Mouse (Mus musculus): ENCODE results near the gene Slc30a1. TPM values are rescaled to one million over a fixed set of nuclear protein-coding genes. Genes with fewer than 3 reads are reported as not detected.

The Slc30a1 gene
- total RNA-seq, 2 experiments from 2014 or later = 16.4 to 19.5 TPM

DNA sequence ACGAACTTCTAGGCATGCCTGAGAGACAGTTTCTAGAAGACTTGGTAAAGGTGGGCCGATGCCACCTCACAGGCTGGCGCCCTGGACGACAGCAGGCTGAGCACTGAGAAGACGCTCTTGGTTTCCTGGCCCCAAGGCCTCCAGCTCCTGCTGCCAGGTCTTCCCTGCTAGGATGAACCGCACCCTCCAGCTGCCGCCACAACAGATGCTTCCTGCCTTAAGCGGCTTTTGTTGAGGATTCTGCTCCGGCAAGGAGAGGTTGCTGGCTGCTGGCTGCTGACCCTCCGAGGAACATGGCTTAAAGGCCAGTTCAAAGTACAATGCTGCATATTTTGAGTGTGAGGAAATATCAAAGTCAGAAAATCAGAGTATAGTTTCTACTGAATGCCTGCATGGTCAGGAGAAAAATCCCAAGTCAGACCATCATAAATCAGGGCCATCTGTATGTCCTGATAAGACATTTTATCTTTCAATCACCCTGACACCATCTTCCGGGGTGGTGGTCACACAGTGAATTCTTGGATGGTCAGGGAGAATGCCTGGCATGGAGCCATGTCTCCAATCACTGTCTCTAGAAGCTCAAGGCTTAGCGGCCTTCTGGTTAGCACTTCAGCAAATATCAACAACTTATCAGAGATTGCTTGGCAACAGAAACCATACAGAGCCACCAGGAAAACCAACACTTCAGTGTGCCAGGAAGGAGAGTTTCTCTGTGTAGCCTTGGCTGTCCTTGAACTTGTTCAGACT lies 9.6 kb upstream of the Slc30a1 start:
- DNase-seq = peak; percentile 39 to 77

DNA sequence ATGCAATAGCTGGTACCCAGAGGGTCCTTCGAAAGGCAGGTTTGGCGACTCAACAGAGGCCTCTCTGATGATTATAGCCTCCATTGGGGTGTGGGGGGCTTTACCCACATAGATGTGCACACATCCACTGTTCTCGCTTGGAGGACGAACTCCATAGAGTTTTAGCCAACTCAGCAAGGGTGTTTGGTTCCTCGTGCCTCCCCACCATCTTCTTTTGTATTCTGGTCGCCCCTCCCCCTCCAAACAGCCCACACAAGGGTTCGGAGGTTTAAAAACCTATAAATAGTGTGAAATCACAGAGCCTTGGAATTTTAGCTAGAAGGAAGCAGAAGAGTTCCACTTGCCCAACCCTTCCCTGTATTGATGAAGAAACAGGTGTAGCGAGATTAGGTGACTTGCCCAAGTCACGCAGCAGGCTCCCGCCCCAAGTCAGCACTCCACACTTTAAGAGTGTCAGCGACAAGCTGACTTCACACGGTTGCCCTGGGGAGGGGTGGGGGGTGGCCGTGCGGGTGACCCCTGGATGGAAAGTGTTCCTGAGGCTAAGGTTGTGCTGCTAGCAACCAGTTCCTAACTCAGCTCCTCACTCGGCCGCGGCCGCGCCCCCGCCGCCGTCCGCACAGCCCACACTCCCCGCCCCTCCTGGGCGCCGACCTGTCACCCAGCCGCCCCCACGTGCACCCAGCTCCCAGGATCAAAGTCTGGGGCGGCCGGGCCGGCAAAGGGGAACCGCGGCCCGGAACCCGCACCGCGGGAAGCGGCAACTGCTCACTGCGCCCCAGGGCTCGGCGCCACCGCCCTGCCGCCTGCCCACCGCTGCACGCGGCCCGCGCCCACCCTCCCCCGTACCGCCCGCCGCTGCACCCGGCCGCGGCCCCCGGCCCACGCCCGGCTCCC lies 682 bp upstream of the Slc30a1 start:
- no peak for DNase-seq

DNA sequence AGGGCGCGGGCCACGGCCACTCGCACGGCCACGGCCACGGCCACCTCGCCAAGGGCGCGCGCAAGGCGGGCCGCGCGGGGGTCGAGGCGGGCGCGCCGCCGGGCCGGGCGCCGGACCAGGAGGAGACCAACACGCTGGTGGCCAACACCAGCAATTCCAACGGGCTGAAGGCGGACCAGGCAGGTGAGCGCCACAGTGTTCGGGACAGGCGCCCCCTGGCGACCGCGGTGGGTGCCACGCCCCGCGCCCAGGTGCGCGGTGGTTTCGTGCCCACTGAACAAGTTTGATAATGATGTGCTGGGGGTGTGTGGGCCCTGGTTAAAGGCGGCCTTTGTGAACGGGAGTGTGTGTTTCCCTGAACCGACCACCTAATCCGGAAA lies 854 bp downstream of the Slc30a1 start:
- DNase-seq = peak; percentile 76 to 89

DNA sequence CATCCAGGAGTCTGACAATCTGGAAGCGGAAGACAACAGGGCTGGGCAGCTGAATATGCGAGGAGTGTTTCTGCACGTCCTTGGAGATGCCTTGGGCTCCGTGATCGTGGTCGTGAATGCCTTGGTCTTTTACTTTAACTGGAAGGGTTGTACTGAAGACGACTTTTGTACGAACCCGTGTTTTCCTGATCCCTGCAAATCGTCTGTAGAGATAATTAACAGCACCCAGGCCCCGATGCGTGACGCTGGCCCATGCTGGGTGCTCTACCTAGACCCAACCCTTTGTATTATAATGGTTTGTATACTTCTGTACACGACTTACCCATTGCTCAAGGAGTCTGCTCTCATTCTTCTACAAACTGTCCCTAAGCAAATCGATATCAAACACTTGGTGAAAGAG lies 2.3 kb downstream of the Slc30a1 start:
- no peak for DNase-seq

DNA sequence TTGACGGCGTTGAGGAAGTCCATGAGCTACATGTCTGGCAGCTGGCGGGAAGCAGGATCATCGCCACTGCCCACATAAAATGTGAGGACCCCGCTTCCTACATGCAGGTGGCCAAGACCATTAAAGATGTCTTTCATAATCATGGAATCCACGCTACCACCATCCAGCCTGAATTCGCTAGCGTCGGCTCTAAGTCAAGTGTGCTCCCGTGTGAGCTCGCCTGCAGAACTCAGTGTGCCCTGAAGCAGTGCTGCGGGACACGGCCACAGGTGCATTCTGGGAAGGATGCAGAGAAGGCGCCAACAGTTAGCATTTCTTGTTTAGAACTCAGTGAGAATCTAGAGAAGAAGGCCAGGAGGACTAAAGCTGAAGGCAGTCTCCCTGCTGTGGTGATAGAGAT lies 2.7 kb downstream of the Slc30a1 start:
- no peak for DNase-seq

DNA sequence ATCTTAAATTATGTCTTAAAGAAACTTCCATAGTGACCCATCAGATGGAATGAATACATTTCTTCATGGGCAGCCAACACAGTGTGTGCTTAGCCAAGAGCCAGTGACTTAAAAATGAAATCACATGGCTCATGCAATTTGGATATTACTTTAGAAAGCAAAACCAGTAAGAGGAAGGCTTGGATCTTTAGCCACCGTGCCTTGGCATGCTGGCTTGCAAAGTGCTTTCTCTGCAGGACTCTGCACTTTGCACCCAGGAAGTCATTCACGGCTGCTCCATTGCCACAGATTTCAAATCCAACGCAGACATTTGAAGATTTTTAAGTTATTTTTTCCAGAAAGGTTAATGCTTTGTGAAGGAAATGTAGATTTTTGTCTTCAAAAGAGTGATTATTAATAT lies 4.1 kb downstream of the Slc30a1 start:
- no peak for DNase-seq

DNA sequence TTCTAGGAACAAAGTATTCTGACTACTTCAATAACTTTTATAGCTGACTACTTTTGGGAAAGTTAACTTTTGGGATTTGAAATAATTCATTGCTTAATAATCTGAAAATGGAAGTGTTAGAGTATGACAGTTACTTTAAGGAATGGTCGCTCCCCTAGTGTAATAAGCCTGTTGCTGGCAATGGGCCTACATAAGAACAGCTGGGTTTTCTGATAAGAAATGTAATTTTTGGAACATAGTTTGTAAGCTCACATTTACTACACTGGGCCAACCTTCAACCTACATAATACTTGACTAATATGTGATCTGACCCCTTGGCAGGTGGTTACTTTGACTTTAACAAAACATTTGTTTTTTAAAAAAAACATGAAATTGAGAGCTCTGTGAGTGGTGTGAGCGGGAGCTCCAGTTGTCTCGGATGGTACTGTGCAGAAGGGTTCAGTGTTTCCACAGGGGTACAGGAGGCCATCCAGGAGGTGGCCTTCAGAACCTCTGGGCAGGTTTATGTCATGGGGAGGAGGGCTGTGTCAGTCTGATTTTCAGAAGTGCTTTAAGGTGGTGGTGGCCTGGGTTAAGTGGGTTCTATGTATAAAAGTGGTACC lies 4.6 kb downstream of the Slc30a1 start:
- no peak for DNase-seq

DNA sequence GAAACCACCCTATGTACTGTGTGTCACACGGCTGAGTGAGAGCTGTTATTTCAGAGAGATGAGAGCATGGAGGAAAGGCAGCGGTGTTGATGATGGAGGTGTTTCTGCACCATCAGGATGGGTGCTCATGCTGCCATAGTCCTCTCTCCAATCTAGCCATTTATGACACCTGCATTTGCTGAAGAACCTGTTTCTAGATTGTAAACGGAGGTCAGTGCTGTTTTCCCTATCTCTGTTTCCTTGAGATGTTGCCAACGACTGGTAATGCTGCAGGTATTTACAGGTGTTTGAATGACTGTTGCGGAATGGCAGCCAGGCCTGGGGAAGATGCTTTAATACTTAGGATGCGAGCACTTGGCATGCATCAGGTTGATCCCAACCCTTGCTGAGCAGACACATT lies 8.1 kb downstream of the Slc30a1 start:
- no peak for DNase-seq

DNA sequence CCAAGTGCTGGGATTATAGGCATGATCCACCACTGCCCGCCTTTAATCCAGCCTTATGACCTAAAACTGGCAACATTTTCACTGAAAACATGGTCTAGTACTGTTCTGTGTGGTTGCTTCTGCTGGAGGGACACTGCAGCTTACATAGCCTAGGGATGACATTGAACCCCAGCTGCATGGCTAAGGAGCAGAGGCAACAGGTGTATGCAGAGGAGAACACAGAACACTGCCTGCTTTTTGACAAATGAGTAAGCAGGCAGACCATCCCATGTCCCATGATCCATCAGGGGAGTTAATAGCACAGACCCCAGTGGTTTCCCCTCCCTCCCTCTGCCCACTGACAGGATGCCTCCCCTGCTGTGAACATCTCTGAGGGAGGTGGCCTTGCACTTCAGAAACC lies 9.0 kb downstream of the Slc30a1 start:
- DNase-seq = no peak

DNA sequence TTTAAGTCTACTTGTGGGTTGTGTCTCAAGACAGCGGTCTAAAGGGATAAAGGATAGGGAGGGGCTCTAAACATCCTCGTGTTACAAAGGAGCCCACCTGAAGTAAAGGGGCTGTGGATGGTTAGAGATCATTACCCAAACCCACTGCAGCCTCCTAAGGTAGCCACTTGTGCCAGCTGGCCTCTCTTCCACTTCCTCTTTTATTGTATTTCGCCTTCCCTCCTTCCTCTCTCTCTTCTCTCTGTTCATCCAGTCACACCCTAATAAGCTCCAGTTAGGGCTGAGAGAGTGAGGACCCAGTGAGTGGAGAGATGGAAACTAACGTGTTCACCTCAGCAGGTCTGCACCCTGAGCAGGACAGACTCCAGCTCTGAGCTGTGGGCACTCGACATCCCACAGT lies 10.3 kb downstream of the Slc30a1 start:
- no peak for DNase-seq

DNA sequence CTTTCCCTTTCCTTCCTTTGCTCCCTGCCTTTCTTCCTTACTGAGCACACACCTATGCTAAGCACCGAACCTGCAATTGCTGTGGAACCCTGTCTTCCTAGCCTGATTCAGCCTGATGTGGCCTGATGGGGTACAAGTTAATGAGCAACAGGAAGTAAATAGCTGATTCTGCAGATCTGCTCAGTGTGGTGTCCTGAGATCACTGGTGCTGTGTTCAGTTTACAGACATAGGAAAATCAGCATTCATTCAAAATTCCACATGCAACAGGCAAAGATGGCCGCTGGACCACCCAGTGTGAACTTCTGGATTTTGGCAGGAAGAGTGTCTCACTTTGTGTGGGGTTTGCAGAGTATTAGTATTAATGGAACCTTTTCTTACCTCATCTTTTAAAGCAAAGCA lies 12.8 kb downstream of the Slc30a1 start:
- DNase-seq = no peak

DNA sequence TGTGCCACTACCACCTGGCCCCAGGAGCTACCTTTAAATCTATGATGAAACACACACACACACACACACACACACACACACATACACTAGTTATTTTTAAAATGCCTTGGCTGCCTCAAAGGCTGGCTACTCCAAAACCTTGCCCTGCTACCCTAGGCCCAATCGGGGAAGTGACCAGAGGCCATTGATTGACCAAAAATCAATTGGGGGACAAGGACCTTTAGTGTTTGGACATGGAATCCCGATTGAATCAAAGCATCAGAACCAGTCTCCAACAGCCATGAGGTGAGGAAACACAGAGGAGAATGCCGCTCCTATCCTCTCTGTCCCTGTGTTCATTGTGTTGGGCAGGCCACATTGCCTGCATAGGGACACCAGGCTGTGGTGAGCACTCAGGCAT lies 15.1 kb downstream of the Slc30a1 start:
- no peak for DNase-seq

DNA sequence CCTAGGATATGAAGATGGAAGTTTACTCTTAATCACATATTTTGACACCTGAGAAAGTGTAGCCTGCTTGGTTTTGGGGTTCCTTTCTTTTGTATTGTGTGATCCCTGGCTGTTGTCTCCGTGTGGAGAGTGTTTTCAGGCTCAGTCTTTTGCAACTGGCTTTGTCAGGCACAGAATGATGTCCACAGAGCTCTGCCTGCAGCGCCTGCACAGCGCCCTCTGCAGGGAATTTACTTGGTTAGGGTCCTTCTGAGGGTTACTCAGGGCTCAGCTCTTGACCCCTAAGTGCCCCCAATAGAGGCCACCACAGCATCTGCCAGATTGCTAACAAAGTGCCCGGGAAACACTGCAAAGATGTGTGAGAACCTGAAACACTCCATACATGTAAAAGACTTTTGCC lies 18.9 kb downstream of the Slc30a1 start:
- DNase-seq = no peak

DNA sequence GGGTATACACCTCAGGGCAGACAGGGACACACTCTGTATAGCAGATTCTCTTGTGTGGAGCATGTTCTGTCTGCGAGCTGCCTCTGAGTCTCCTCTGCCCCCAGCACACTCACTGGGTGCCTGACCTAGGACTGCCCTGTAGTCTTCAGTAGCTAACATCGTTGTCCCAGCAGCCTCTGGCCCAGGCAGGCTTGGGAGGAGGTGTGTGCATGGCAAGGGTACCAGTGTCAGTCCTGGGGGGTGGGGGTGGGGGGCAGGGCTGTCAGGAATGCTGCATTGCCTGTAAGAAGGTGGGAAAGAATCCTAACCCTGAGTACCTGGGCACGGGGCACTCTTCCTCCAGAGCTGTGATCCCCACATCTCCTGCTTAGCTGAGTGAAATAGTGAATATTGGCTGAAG lies 20.1 kb downstream of the Slc30a1 start:
- DNase-seq = no peak

DNA sequence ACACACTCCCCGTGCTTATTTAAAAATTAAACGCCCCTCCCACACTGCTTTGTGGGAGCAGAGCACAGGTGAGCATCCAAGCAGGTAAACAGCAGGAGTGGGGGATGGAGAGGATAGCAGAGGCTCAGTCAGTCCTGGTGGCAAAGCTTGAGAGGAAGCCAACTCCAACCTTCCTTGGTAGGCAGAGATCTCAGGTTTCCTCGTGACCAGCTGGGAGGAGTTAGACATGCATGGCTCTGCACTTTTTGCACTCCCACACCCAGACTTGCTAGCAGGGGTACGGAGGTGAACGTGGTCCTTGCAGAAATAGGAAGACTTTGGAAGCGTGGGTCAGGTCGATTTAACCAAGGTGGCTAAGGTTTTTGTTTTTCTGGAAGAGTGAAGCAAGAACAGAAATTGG lies 21.8 kb downstream of the Slc30a1 start:
- no peak for DNase-seq

DNA sequence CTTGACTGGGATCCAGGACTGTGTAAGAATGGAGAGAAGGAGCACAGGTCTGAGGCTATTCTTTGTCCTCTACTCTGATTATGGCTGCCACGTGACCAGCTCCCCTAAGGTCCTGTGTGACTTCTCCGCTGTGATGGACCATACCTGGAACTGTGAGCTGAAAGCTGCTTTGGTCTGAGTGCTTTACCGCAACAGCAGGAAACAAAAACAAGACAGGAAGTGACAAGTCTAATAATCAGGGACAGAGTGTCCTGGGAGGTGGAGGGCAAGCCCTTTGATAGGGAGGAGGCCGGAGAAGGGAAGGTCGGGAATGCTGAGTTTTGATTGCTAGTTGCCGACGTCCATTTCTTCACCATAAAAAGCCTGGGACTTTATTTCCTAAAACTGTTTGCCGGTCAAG lies 22.5 kb downstream of the Slc30a1 start:
- DNase-seq = peak in 1 of 2 experiments; percentile 33

DNA sequence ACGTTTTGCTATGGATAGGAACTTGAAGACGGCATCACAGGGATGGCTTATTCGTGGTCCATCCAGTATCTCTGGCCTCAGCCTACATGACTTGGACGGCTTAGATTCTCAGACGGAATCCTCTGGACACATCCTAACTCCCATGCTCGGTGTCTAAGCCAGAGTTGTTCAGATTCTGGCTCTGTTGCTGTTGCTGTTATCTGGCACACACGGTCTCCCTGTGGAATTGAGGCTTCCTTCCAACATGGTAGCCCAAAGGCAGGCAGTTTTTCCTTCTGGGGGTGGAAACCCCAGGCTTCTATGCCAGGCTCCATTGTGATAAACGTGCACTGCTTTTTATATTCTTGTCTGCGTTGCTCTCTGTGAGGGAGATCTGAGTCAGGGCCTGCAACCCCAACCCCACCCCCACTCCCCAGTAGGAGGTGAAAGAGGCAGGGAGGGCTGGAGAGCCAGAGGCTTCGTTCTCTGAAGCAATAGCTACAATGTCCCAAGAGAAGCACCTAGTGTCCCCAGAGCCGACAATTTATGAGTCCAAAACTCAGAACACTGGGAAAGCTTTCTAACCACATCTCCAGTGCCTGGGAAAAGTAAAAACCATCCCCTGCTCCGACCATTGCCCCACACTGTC lies 23.4 kb downstream of the Slc30a1 start:
- peak; percentile 54 to 56 for DNase-seq

DNA sequence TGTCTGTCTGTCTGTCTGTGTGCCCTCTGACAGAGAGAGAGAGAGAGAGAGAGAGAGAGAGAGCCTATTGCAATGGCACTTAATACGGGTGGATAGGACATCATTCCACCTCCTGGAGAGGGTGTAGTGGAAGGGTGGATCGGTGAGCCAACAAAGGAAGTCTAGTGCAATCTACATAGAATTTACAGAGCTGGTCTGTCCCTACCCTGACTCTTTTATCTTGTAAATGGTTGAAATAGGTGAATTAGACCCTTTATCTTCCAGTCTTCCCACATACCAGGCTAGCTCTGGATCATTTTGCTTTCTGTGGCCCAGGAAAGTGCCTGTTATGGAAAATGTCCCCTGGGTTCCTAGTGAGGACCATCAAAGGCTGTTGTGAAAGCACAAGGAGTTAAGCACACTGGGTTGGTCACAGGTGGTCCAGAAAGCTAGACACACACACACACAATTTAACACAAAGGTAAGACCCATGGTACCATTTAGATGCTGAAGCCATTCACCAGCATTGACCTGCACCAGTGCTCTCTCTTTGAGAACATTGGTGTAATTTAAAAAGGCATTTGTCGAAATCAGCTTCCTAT lies 24.0 kb downstream of the Slc30a1 start:
- DNase-seq = no peak

DNA sequence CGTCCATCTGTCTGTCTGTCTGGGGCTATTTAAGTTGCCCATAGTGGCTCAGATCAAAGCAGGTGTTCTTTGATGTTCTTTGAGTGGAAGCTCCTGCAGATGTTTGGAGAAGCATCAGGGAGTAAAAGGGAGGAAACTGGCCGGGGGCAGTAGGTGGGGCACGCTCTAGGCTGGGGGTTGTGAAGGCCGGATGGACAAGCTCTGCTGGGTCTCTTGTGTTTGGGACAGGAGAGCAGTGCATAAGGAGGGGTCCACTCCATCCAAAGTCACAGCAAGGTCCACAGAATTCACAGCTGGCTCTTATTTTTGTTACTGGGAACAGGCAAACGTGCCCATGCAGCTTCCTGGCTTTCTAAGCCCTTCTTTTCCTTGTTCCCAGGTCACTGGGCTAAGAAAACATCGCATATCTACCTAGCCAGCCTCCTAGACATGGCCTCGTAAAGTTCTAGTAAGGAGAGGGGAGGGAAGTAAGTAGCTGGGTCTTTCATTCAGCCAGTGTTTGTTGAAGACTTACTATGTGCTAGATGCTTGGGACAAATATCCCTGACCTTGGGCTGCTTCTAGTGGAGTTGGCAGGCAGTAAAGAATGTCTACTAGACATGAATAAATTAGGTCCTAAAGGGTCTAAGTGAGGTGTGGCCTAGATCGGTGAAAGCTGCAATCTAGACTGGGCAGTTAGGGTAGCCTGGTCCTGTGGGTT lies 25.9 kb downstream of the Slc30a1 start:
- DNase-seq = no peak

DNA sequence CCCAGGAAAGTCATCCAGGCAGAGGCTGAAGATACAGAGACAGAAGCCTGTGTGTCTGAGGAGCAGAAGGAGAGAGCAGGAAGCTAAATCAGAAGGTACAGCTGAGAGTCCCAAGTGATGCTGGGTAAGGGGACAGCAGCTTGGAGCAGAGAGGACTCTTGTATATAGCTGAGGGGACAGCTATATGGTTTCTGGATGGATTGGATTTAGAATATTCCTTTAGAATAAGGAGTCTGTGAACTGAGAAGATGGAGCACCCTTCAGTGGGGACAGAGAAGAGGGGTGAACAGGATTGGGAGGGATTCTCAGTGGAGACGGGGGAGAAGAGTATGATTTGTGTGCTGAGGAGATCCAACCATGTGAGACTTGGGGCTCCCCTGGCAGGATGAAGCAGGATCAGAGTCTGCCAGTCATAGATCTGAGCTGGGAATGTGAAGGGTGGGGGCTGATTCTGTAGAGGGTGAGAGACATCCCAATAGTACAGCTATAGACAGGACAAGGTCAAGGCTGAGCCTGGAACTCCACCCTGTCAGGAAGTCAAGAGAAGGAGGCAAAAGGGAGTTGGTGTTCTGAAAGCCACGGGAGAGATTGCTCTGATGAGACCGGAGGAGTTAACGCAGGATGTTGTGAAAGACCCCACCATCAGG lies 26.5 kb downstream of the Slc30a1 start:
- no peak for DNase-seq

DNA sequence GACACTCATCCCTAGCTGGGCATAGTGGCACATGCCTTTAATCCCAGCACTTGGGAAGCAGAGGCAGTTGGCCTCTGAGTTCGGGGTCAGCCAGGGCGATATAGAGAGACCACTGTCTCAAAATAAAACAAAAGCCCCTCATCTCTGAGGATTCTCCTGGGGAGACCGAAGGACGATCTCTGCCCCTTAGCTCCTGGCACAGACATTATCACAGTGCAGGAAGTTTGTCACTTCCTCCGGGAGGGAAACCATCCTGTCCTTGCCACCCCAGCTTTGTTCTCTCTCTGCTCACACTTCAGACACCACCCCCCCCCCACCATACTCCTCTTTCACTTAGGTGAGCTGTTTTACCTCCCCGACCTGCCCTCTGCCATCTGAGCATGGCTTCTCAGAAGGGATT lies 37.1 kb downstream of the Slc30a1 start:
- DNase-seq = no peak

Measured in heart, adult 18-20 months (tissue).